Mouse (Mus musculus): ENCODE measurements around the gene Erp29. TPM values are rescaled to one million over a fixed set of nuclear protein-coding genes. Genes with fewer than 3 reads are reported as not detected.
A peak's percentile ranks its signal among the peaks of the same experiment; 100 is the strongest.

Erp29 gene
- polyA plus RNA-seq, 1 experiment from 2014 or later, result 117 TPM

- ATAC-seq (ENCODE audit: insufficient read depth), result no peak
- Histone ChIP-seq H3K36me3 (ENCODE audit: insufficient read depth) (peaks cover 51% of the 10 kb centered on the region), H3K4me2 (no peak overlapping the region), H3K27me3 (ENCODE audit: insufficient read depth, low read length) (no peaks in the 10 kb centered on the region), H3K9ac (no peak overlapping the region), H3K4me1 (ENCODE audit: insufficient read depth) (peaks cover 14% of the 10 kb centered on the region), H3K4me3 (ENCODE audit: low read depth, low read length) (no peak overlapping the region), H3K27ac (ENCODE audit: low read depth) (no peak overlapping the region), H3K9me3 (ENCODE audit: low read depth, low read length) (no peaks in the 10 kb centered on the region)
- peak; percentile 84 for DNase-seq
- WGBS, result 60% methylated on average over 6 of the region's 6 CpGs
- TF ChIP-seq CTCF (IDR thresholded peaks at IDR 0.05; ENCODE audit: low read depth), result peak; percentile 57
Measured at GRCm38 (mm10) chr5:121449976-121450375, 2.3 kb downstream of the Erp29 start.

DNA sequence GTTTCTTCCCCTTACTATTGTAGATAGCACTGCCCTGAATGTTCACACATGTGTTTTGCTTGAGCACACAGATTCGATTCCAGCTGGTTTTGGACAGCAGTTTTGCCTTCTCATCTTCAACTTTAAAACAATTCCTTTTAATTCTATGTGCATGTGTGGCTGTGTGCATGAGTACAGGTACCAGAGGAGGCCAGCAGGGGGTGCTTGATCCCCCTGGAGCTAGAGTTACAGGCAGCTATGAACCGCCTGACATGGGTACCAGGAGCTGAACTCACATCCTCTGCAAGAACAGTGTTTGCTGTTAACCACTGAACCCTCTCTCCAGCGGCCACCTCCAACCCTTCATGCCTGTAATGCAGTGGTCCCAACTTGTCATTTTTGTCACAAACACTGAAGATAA is 3.9 kb downstream of the Erp29 start:
- no peak for ATAC-seq (ENCODE audit: insufficient read depth)
- peaks cover 67% of the 10 kb centered on the region for H3K36me3 ChIP-seq (ENCODE audit: insufficient read depth)
- H3K4me2 ChIP-seq, result no peak overlapping the region
- TF ChIP-seq CTCF (IDR thresholded peaks at IDR 0.05; ENCODE audit: low read depth), result peak; percentile 48
- DNase-seq, result no peak
- H3K27me3 ChIP-seq (ENCODE audit: insufficient read depth, low read length), result no peaks in the 10 kb centered on the region
- no peak overlapping the region for H3K27ac ChIP-seq (ENCODE audit: low read depth)
- peaks cover 5% of the 10 kb centered on the region for H3K4me1 ChIP-seq (ENCODE audit: insufficient read depth)
- no peaks in the 10 kb centered on the region for H3K9me3 ChIP-seq (ENCODE audit: low read depth, low read length)
- 88% methylated on average over 3 of the region's 3 CpGs for WGBS
- no peak overlapping the region for H3K4me3 ChIP-seq (ENCODE audit: low read depth, low read length)
- H3K9ac ChIP-seq, result no peak overlapping the region

GRCm38 (mm10) chr5:121444870-121445269 is 7.4 kb downstream of the Erp29 start:
- no peaks in the 10 kb centered on the region for H3K9me3 ChIP-seq (ENCODE audit: low read depth, low read length)
- H3K9ac ChIP-seq, result no peak overlapping the region
- H3K36me3 ChIP-seq (ENCODE audit: insufficient read depth), result peaks cover 98% of the 10 kb centered on the region
- ATAC-seq (ENCODE audit: insufficient read depth) (no peak), DNase-seq (no peak)
- no peaks in the 10 kb centered on the region for H3K27me3 ChIP-seq (ENCODE audit: insufficient read depth, low read length)
- no peak for TF ChIP-seq CTCF (IDR thresholded peaks at IDR 0.05; ENCODE audit: low read depth)
- 84% methylated on average over 5 of the region's 5 CpGs for WGBS
- no peak overlapping the region for H3K4me3 ChIP-seq (ENCODE audit: low read depth, low read length)
- no peaks in the 10 kb centered on the region for H3K4me1 ChIP-seq (ENCODE audit: insufficient read depth)
- no peak overlapping the region for H3K4me2 ChIP-seq
- no peak overlapping the region for H3K27ac ChIP-seq (ENCODE audit: low read depth)

DNA sequence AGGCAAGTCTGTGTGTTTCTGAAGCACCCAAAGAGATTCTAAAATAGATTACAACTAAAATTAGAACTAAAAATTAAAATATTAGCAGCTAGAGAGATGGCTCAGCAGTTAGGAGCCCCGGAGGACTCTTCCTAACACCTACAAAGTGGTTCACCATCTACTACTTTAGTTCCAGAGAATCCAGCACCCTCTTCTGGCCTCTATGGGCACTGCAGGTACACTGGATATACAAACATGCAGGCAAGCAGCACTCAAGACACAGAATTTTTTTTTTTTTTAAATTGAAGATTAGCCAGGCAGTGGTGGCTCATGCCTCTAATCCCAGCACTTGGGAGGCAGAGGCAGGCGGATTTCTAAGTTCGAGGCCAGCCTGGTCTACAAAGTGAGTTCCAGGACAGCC is 8.8 kb downstream of the Erp29 start:
- no peaks in the 10 kb centered on the region for H3K9me3 ChIP-seq (ENCODE audit: low read depth, low read length)
- H3K9ac ChIP-seq, result no peak overlapping the region
- H3K36me3 ChIP-seq (ENCODE audit: insufficient read depth), result peaks cover 98% of the 10 kb centered on the region
- 90% methylated on average over 3 of the region's 3 CpGs for WGBS
- H3K27me3 ChIP-seq (ENCODE audit: insufficient read depth, low read length), result no peaks in the 10 kb centered on the region
- H3K27ac ChIP-seq (ENCODE audit: low read depth), result no peak overlapping the region
- ATAC-seq (ENCODE audit: insufficient read depth), result no peak
- H3K4me3 ChIP-seq (ENCODE audit: low read depth, low read length), result no peak overlapping the region
- DNase-seq, result peak; percentile 71
- no peaks in the 10 kb centered on the region for H3K4me1 ChIP-seq (ENCODE audit: insufficient read depth)
- TF ChIP-seq CTCF (IDR thresholded peaks at IDR 0.05; ENCODE audit: low read depth), result peak; percentile 58
- no peak overlapping the region for H3K4me2 ChIP-seq

GRCm38 (mm10) chr5:121438756-121439155 is 13.6 kb downstream of the Erp29 start:
- TF ChIP-seq CTCF (IDR thresholded peaks at IDR 0.05; ENCODE audit: low read depth), result no peak
- H3K36me3 ChIP-seq (ENCODE audit: insufficient read depth), result peaks cover 99% of the 10 kb centered on the region
- H3K4me2 ChIP-seq, result no peak overlapping the region
- H3K27me3 ChIP-seq (ENCODE audit: insufficient read depth, low read length), result no peaks in the 10 kb centered on the region
- no peak for ATAC-seq (ENCODE audit: insufficient read depth)
- no peak overlapping the region for H3K4me3 ChIP-seq (ENCODE audit: low read depth, low read length)
- no peak overlapping the region for H3K9ac ChIP-seq
- H3K9me3 ChIP-seq (ENCODE audit: low read depth, low read length), result no peaks in the 10 kb centered on the region
- no peak overlapping the region for H3K27ac ChIP-seq (ENCODE audit: low read depth)
- WGBS, result 94% methylated on average over 11 of the region's 11 CpGs
- H3K4me1 ChIP-seq (ENCODE audit: insufficient read depth), result no peaks in the 10 kb centered on the region
- DNase-seq, result no peak

DNA sequence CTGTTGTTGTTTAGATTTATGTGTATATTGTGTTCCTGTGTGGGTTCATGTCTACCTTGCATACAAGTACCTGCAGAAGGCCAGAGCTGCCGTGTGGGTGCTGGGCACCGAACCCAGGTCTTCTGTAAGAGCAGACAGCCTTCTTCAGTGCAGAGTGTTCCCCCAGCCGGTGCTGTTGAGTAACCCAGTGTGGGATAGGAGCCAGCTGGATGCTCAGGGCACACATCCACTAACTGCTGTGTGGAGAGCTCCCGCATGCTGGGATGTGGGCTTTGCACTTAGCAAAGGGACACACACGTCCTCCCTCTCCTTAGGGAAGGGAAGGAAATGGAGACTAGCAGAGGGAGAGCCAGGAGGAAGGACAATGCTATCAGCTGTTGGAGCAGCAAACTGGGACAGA is 14.2 kb downstream of the Erp29 start:
- no peak for TF ChIP-seq CTCF (IDR thresholded peaks at IDR 0.05; ENCODE audit: low read depth)
- DNase-seq, result no peak
- Histone ChIP-seq H3K9ac (no peak overlapping the region), H3K4me3 (ENCODE audit: low read depth, low read length) (no peak overlapping the region), H3K4me2 (no peak overlapping the region), H3K36me3 (ENCODE audit: insufficient read depth) (peaks cover 99% of the 10 kb centered on the region), H3K27me3 (ENCODE audit: insufficient read depth, low read length) (no peaks in the 10 kb centered on the region), H3K27ac (ENCODE audit: low read depth) (no peak overlapping the region), H3K4me1 (ENCODE audit: insufficient read depth) (no peaks in the 10 kb centered on the region), H3K9me3 (ENCODE audit: low read depth, low read length) (no peaks in the 10 kb centered on the region)
- ATAC-seq (ENCODE audit: insufficient read depth), result no peak
- 74% methylated on average over 5 of the region's 5 CpGs for WGBS

GRCm38 (mm10) chr5:121428954-121429353 is 23.4 kb downstream of the Erp29 start:
- no peak overlapping the region for H3K27ac ChIP-seq (ENCODE audit: low read depth)
- WGBS, result 90% methylated on average over 3 of the region's 3 CpGs
- no peak for ATAC-seq (ENCODE audit: insufficient read depth)

GRCm38 (mm10) chr5:121423297-121423696 is 29.0 kb downstream of the Erp29 start:
- no peak for ATAC-seq (ENCODE audit: insufficient read depth)
- H3K36me3 ChIP-seq (ENCODE audit: insufficient read depth), result peaks cover 99% of the 10 kb centered on the region
- no peak overlapping the region for H3K4me3 ChIP-seq (ENCODE audit: low read depth, low read length)
- H3K27me3 ChIP-seq (ENCODE audit: insufficient read depth, low read length), result no peaks in the 10 kb centered on the region
- DNase-seq, result no peak
- H3K9me3 ChIP-seq (ENCODE audit: low read depth, low read length), result no peaks in the 10 kb centered on the region
- H3K9ac ChIP-seq, result no peak overlapping the region
- H3K4me2 ChIP-seq, result no peak overlapping the region
- WGBS, result 86% methylated on average over 10 of the region's 10 CpGs
- no peak overlapping the region for H3K27ac ChIP-seq (ENCODE audit: low read depth)
- H3K4me1 ChIP-seq (ENCODE audit: insufficient read depth), result no peaks in the 10 kb centered on the region
- TF ChIP-seq CTCF (IDR thresholded peaks at IDR 0.05; ENCODE audit: low read depth), result no peak

More at GRCm38 (mm10) chr5:121428954-121429353, 23.4 kb downstream of the Erp29 start:
- no peaks in the 10 kb centered on the region for H3K27me3 ChIP-seq (ENCODE audit: insufficient read depth, low read length)
- H3K9ac ChIP-seq, result no peak overlapping the region
- no peak overlapping the region for H3K4me3 ChIP-seq (ENCODE audit: low read depth, low read length)
- no peaks in the 10 kb centered on the region for H3K9me3 ChIP-seq (ENCODE audit: low read depth, low read length)
- TF ChIP-seq CTCF (IDR thresholded peaks at IDR 0.05; ENCODE audit: low read depth), result no peak
- peaks cover 100% of the 10 kb centered on the region for H3K36me3 ChIP-seq (ENCODE audit: insufficient read depth)
- no peaks in the 10 kb centered on the region for H3K4me1 ChIP-seq (ENCODE audit: insufficient read depth)
- no peak overlapping the region for H3K4me2 ChIP-seq
- no peak for DNase-seq

All from lung, embryonic 14.5 days (tissue).